Mouse (Mus musculus) C2C12 (cell line): ENCODE data around the gene Il17rb. TPM values are rescaled to one million over a fixed set of nuclear protein-coding genes. Genes with fewer than 3 reads are reported as not detected.
A peak's percentile ranks its signal among the peaks of the same experiment; 100 is the strongest.

Experiments used
- H3K27me3 ChIP-seq: one replicate; pipeline ENCODE4 v1.6.1; 2011; ENCODE audit not compliant: control insufficient read depth, insufficient read depth, insufficient read length
- H3K36me3 ChIP-seq: one replicate; pipeline ENCODE4 v1.6.1; 2011; ENCODE audit not compliant: control insufficient read depth, insufficient read depth
- H3K4me3 ChIP-seq: one replicate; pipeline ENCODE4 v1.5.1; 2011; ENCODE audit warnings: mild to moderate bottlenecking, control low read depth; ENCODE audit not compliant: poor library complexity, insufficient read depth, severe bottlenecking
- H3K79me2 ChIP-seq: one replicate; pipeline ENCODE4 v1.6.1; 2011; ENCODE audit not compliant: control insufficient read depth, insufficient read depth
- H3K79me3 ChIP-seq: one replicate; pipeline ENCODE4 v1.6.1; 2011; ENCODE audit warnings: low read depth, control low read depth
- H3ac ChIP-seq: one replicate; pipeline ENCODE3; 2011; ENCODE audit warnings: low read depth; ENCODE audit not compliant: control insufficient read depth, insufficient read length
- CEBPB ChIP-seq: IDR thresholded peaks from one replicate; pipeline ENCODE4 v1.6.1; 2011; ENCODE audit warnings: low read depth, mild to moderate bottlenecking, control low read depth, moderate library complexity
- CTCF ChIP-seq: IDR thresholded peaks from one replicate; pipeline ENCODE4 v1.5.1; 2011; ENCODE audit not compliant: control insufficient read depth, insufficient read depth, insufficient read length
- FOSL1 ChIP-seq: IDR thresholded peaks from one replicate; pipeline ENCODE4 v1.8.0; 2011; ENCODE audit warnings: mild to moderate bottlenecking, low read length; ENCODE audit not compliant: poor library complexity, insufficient read depth, severe bottlenecking
- MAX ChIP-seq: IDR thresholded peaks from one replicate; pipeline ENCODE4 v1.6.1; 2011; ENCODE audit warnings: mild to moderate bottlenecking, control low read depth
- MYOD1 ChIP-seq: IDR thresholded peaks from one replicate; pipeline ENCODE4 v1.6.1; 2011; ENCODE audit warnings: low read depth; ENCODE audit not compliant: control insufficient read depth, insufficient read length
- MYOG ChIP-seq: IDR thresholded peaks from one replicate; pipeline ENCODE4 v1.6.1; 2011; ENCODE audit not compliant: control insufficient read depth, insufficient read length; ENCODE audit errors: extremely low read depth
- USF1 ChIP-seq: IDR thresholded peaks from one replicate; pipeline ENCODE4 v1.6.1; 2011; ENCODE audit warnings: low read depth, mild to moderate bottlenecking, control low read depth, moderate library complexity
- polyA plus RNA-seq: library from polyadenylated mRNA; unstranded; fragments of >200 nt; fragmentation: generic; extraction: Trizol; gene quantifications from one replicate; pipeline ENCODE4 v1.2.1, GENCODE M21; 2012; ENCODE audit warnings: missing spikeins

Il17rb gene
- polyA plus RNA-seq, 1 experiment, result 0.05 TPM

GRCm38 (mm10) chr14:29980447-29981205, 28.1 kb downstream of the Il17rb start:
- no peak for TF ChIP-seq CEBPB
- no peak for TF ChIP-seq CTCF
- no peak for TF ChIP-seq MYOG
- TF ChIP-seq MAX, result no peak
- TF ChIP-seq USF1, result no peak
- TF ChIP-seq MYOD1, result no peak
- TF ChIP-seq FOSL1, result no peak
- no peak overlapping the region for H3ac ChIP-seq
- no peaks in the 10 kb centered on the region for H3K27me3 ChIP-seq
- peaks cover 37% of the 10 kb centered on the region for H3K79me2 ChIP-seq
- H3K36me3 ChIP-seq, result peaks cover 61% of the 10 kb centered on the region
- no peak overlapping the region for H3K4me3 ChIP-seq
- H3K79me3 ChIP-seq, result peaks cover 23% of the 10 kb centered on the region

- peaks cover 61% of the 10 kb centered on the region for H3K36me3 ChIP-seq
- no peak for TF ChIP-seq MYOD1
- TF ChIP-seq USF1, result no peak
- no peak for TF ChIP-seq FOSL1
- no peak for TF ChIP-seq CTCF
- no peak for TF ChIP-seq MAX
- no peak for TF ChIP-seq CEBPB
- no peak for TF ChIP-seq MYOG
- H3K27me3 ChIP-seq, result no peaks in the 10 kb centered on the region
- H3ac ChIP-seq, result peak within 1 kb of the TSS; percentile 97
- H3K79me3 ChIP-seq, result peaks cover 23% of the 10 kb centered on the region
- peak within 1 kb of the TSS; percentile 53 for H3K4me3 ChIP-seq
- H3K79me2 ChIP-seq, result peaks cover 37% of the 10 kb centered on the region
Observed at GRCm38 (mm10) chr14:29978254-29979204, 30.2 kb downstream of the Il17rb start, which contains the start of gene Actr8. Gene Actr8 (plus strand): TSS chr14:29978337.

GRCm38 (mm10) chr14:29976927-29977326, 31.8 kb downstream of the Il17rb start:
- H3K36me3 ChIP-seq, result peaks cover 63% of the 10 kb centered on the region

GRCm38 (mm10) chr14:29971993-29972392, 36.7 kb downstream of the Il17rb start:
- Histone ChIP-seq H3K4me3 (no peak overlapping the region), H3K27me3 (no peaks in the 10 kb centered on the region), H3K79me2 (peaks cover 28% of the 10 kb centered on the region), H3K79me3 (peaks cover 18% of the 10 kb centered on the region), H3K36me3 (peaks cover 61% of the 10 kb centered on the region), H3ac (no peak overlapping the region)
- TF ChIP-seq MYOD1 (no peak), USF1 (no peak), CTCF (no peak), MYOG (no peak), FOSL1 (no peak), CEBPB (no peak), MAX (no peak)

More at GRCm38 (mm10) chr14:29976927-29977326, 31.8 kb downstream of the Il17rb start:
- H3K27me3 ChIP-seq, result no peaks in the 10 kb centered on the region
- H3K79me3 ChIP-seq, result peaks cover 23% of the 10 kb centered on the region
- no peak overlapping the region for H3ac ChIP-seq
- H3K4me3 ChIP-seq, result no peak overlapping the region
- peaks cover 34% of the 10 kb centered on the region for H3K79me2 ChIP-seq
- TF ChIP-seq MYOG (no peak), CEBPB (no peak), USF1 (no peak), FOSL1 (no peak), MAX (no peak), CTCF (no peak), MYOD1 (no peak)

- Histone ChIP-seq H3ac (no peak overlapping the region), H3K79me3 (peaks cover 18% of the 10 kb centered on the region), H3K79me2 (peaks cover 28% of the 10 kb centered on the region), H3K36me3 (peaks cover 61% of the 10 kb centered on the region), H3K27me3 (no peaks in the 10 kb centered on the region), H3K4me3 (no peak overlapping the region)
- TF ChIP-seq FOSL1 (no peak), MYOG (no peak), USF1 (no peak), MAX (no peak), MYOD1 (no peak), CEBPB (no peak), CTCF (no peak)
Observed at GRCm38 (mm10) chr14:29971446-29971845, 37.2 kb downstream of the Il17rb start.
